Mouse (Mus musculus): ENCODE data around the gene Polr2e. TPM values are rescaled to one million over a fixed set of nuclear protein-coding genes. Genes with fewer than 3 reads are reported as not detected.
"Not testable (repeated sequence)": the region's sequence is repeated elsewhere in the genome, so short reads cannot be mapped to it uniquely, and the experiment has no call there.

Polr2e gene
- polyA plus RNA-seq, 1 experiment from 2014 or later = 157 TPM

GRCm38 (mm10) chr10:80063877-80064650, 24.5 kb upstream of the Polr2e start:
- H3K4me1 ChIP-seq (ENCODE audit: control insufficient read depth, insufficient read depth, low read length) = no peaks in the 10 kb centered on the region
- ATAC-seq (ENCODE audit: low FRiP score, low TSS enrichment) = no peak
- DNase-seq = no peak
- H3K4me3 ChIP-seq (replicated peaks; ENCODE audit: low read depth, low read length) = no peak overlapping the region
- no peaks in the 10 kb centered on the region for H3K9me3 ChIP-seq (ENCODE audit: control insufficient read depth, low read length)
- WGBS = 80% methylated on average over 23 of the region's 23 CpGs
- H3K9ac ChIP-seq (replicated peaks; ENCODE audit: low read length) = no peak overlapping the region
- H3K36me3 ChIP-seq (ENCODE audit: control insufficient read depth, insufficient read depth, low read length) = peaks cover 60% of the 10 kb centered on the region
- H3K27me3 ChIP-seq (ENCODE audit: control insufficient read depth, insufficient read depth, low read length) = no peaks in the 10 kb centered on the region
- no peak overlapping the region for H3K27ac ChIP-seq (replicated peaks; ENCODE audit: low read depth, low read length)
- H3K4me2 ChIP-seq (ENCODE audit: low read length) = no peak overlapping the region

GRCm38 (mm10) chr10:80063104-80063503, 23.5 kb upstream of the Polr2e start:
- Histone ChIP-seq H3K27ac (replicated peaks; ENCODE audit: low read depth, low read length) (peak overlapping the region; percentile 55; the same call in 1 of the 2 replicates), H3K4me1 (ENCODE audit: control insufficient read depth, insufficient read depth, low read length) (no peaks in the 10 kb centered on the region), H3K27me3 (ENCODE audit: control insufficient read depth, insufficient read depth, low read length) (no peaks in the 10 kb centered on the region), H3K4me3 (replicated peaks; ENCODE audit: low read depth, low read length) (no peak overlapping the region), H3K9ac (replicated peaks; ENCODE audit: low read length) (no peak overlapping the region), H3K4me2 (ENCODE audit: low read length) (no peak overlapping the region), H3K36me3 (ENCODE audit: control insufficient read depth, insufficient read depth, low read length) (peaks cover 69% of the 10 kb centered on the region), H3K9me3 (ENCODE audit: control insufficient read depth, low read length) (no peaks in the 10 kb centered on the region)
- ATAC-seq (ENCODE audit: low FRiP score, low TSS enrichment) (0 out of 2 replicates have a peak, but pooled peaks have one; percentile 31), DNase-seq (peak; percentile 23)
- 88% methylated on average over 5 of the region's 5 CpGs for WGBS

- H3K4me3 ChIP-seq (replicated peaks; ENCODE audit: low read depth, low read length) = no peak overlapping the region
- H3K9ac ChIP-seq (replicated peaks; ENCODE audit: low read length) = no peak overlapping the region
- WGBS = 79% methylated on average over 30 of the region's 30 CpGs
- no peak for DNase-seq
- H3K27ac ChIP-seq (replicated peaks; ENCODE audit: low read depth, low read length) = no peak overlapping the region
- H3K9me3 ChIP-seq (ENCODE audit: control insufficient read depth, low read length) = no peaks in the 10 kb centered on the region
- peaks cover 10% of the 10 kb centered on the region; the same call in 1 of the 2 replicates for H3K4me1 ChIP-seq (ENCODE audit: control insufficient read depth, insufficient read depth, low read length)
- no peak overlapping the region for H3K4me2 ChIP-seq (ENCODE audit: low read length)
- ATAC-seq (ENCODE audit: low FRiP score, low TSS enrichment) = no peak
- peaks cover 73% of the 10 kb centered on the region for H3K36me3 ChIP-seq (ENCODE audit: control insufficient read depth, insufficient read depth, low read length)
- H3K27me3 ChIP-seq (ENCODE audit: control insufficient read depth, insufficient read depth, low read length) = no peaks in the 10 kb centered on the region
Observed at GRCm38 (mm10) chr10:80057683-80058326, 18.2 kb upstream of the Polr2e start.

DNA sequence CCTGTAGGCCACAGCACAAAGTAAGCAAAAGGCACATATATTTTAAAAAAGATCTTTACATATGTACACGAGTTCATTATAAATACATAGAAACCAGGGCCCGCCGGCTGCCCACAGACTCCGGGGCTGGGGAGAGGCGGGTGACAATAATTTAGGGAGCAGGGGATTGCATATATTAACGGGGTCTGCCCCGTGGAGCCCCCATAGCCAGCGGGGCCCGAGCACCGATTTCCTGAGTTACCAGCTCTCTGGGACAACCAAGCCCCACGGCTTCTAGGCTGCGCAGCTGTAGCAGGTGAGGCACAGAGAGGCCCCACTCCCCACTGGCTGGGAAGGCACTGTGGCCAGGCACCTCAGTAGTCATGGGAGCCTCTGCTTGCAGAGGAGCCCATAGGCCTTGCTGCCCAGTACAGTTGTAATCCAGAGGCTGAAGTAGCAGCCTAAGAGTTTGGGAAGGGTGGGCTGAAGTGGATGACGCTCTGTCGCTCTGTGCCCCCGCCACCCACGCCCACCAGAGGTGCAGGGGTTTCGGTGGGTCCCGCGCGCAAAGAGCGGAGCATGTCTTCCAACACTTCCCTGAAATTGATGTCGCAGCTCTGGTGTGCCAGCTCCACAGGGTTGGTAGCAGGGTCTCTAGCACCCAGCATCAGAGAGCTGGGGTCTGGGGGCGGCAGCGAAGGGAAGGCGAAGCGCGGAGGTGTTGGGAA, 17.5 kb upstream of the Polr2e start:
- Histone ChIP-seq H3K36me3 (ENCODE audit: control insufficient read depth, insufficient read depth, low read length) (peaks cover 66% of the 10 kb centered on the region), H3K9ac (replicated peaks; ENCODE audit: low read length) (no peak overlapping the region), H3K4me2 (ENCODE audit: low read length) (no peak overlapping the region), H3K9me3 (ENCODE audit: control insufficient read depth, low read length) (no peaks in the 10 kb centered on the region), H3K4me3 (replicated peaks; ENCODE audit: low read depth, low read length) (no peak overlapping the region), H3K27ac (replicated peaks; ENCODE audit: low read depth, low read length) (no peak overlapping the region), H3K27me3 (ENCODE audit: control insufficient read depth, insufficient read depth, low read length) (no peaks in the 10 kb centered on the region), H3K4me1 (ENCODE audit: control insufficient read depth, insufficient read depth, low read length) (peaks cover 10% of the 10 kb centered on the region; the same call in 1 of the 2 replicates)
- 89% methylated on average over 27 of the region's 27 CpGs for WGBS
- ATAC-seq (ENCODE audit: low FRiP score, low TSS enrichment) (no peak), DNase-seq (no peak)

- Histone ChIP-seq H3K4me1 (ENCODE audit: control insufficient read depth, insufficient read depth, low read length) (peaks cover 13% of the 10 kb centered on the region; the same call in 1 of the 2 replicates), H3K27me3 (ENCODE audit: control insufficient read depth, insufficient read depth, low read length) (no peaks in the 10 kb centered on the region), H3K4me2 (ENCODE audit: low read length) (no peak overlapping the region), H3K36me3 (ENCODE audit: control insufficient read depth, insufficient read depth, low read length) (peaks cover 60% of the 10 kb centered on the region), H3K4me3 (replicated peaks; ENCODE audit: low read depth, low read length) (no peak overlapping the region), H3K27ac (replicated peaks; ENCODE audit: low read depth, low read length) (no peak overlapping the region), H3K9me3 (ENCODE audit: control insufficient read depth, low read length) (no peaks in the 10 kb centered on the region), H3K9ac (replicated peaks; ENCODE audit: low read length) (no peak overlapping the region)
- DNase-seq (no peak), ATAC-seq (ENCODE audit: low FRiP score, low TSS enrichment) (no peak)
- 89% methylated on average over 4 of the region's 4 CpGs for WGBS
Observed at GRCm38 (mm10) chr10:80056506-80056905, 16.9 kb upstream of the Polr2e start.

DNA sequence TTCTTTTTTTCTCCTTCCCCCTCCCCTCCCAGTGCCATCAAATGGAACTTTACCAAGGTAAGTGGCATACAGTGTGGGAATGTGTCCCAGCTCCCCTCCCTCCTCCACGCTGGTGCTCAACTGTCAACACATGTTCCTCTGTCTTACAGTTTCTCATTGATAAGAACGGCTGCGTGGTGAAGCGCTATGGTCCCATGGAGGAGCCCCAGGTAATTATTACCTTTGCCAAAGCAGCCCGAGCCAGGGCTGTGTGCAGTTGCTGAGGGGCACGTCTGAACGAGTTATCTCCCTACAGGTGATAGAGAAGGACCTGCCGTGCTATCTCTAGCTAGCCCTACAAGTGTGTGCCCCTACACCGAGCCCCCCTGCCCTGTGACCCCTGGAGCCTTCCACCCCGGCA, 16.3 kb upstream of the Polr2e start:
- no peak overlapping the region for H3K27ac ChIP-seq (replicated peaks; ENCODE audit: low read depth, low read length)
- H3K4me1 ChIP-seq (ENCODE audit: control insufficient read depth, insufficient read depth, low read length) = peaks cover 13% of the 10 kb centered on the region; the same call in 1 of the 2 replicates
- H3K4me3 ChIP-seq (replicated peaks; ENCODE audit: low read depth, low read length) = no peak overlapping the region
- peaks cover 54% of the 10 kb centered on the region for H3K36me3 ChIP-seq (ENCODE audit: control insufficient read depth, insufficient read depth, low read length)
- no peaks in the 10 kb centered on the region for H3K9me3 ChIP-seq (ENCODE audit: control insufficient read depth, low read length)
- DNase-seq (no peak), ATAC-seq (ENCODE audit: low FRiP score, low TSS enrichment) (no peak)
- no peak overlapping the region for H3K4me2 ChIP-seq (ENCODE audit: low read length)
- no peak overlapping the region for H3K9ac ChIP-seq (replicated peaks; ENCODE audit: low read length)
- no peaks in the 10 kb centered on the region for H3K27me3 ChIP-seq (ENCODE audit: control insufficient read depth, insufficient read depth, low read length)
- 93% methylated on average over 9 of the region's 10 CpGs for WGBS

GRCm38 (mm10) chr10:80055364-80055763, 15.8 kb upstream of the Polr2e start:
- WGBS = 84% methylated on average over 5 of the region's 5 CpGs
- no peak overlapping the region for H3K27ac ChIP-seq (replicated peaks; ENCODE audit: low read depth, low read length)

GRCm38 (mm10) chr10:80054911-80055310, 15.3 kb upstream of the Polr2e start:
- WGBS = 15% methylated on average over 3 of the region's 3 CpGs

More at GRCm38 (mm10) chr10:80055364-80055763, 15.8 kb upstream of the Polr2e start:
- peak overlapping the region; percentile 83 for H3K4me3 ChIP-seq (replicated peaks; ENCODE audit: low read depth, low read length)
- peak overlapping the region; percentile 96; the same call in 1 of the 2 replicates for H3K9ac ChIP-seq (replicated peaks; ENCODE audit: low read length)
- peak overlapping the region; percentile 83 for H3K4me2 ChIP-seq (ENCODE audit: low read length)
- peaks cover 49% of the 10 kb centered on the region for H3K36me3 ChIP-seq (ENCODE audit: control insufficient read depth, insufficient read depth, low read length)
- no peaks in the 10 kb centered on the region for H3K9me3 ChIP-seq (ENCODE audit: control insufficient read depth, low read length)
- DNase-seq (no peak), ATAC-seq (ENCODE audit: low FRiP score, low TSS enrichment) (no peak)
- H3K27me3 ChIP-seq (ENCODE audit: control insufficient read depth, insufficient read depth, low read length) = no peaks in the 10 kb centered on the region
- H3K4me1 ChIP-seq (ENCODE audit: control insufficient read depth, insufficient read depth, low read length) = peaks cover 13% of the 10 kb centered on the region; the same call in 1 of the 2 replicates

More at GRCm38 (mm10) chr10:80054911-80055310, 15.3 kb upstream of the Polr2e start:
- ATAC-seq (ENCODE audit: low FRiP score, low TSS enrichment); H3K27me3 ChIP-seq (ENCODE audit: control insufficient read depth, insufficient read depth, low read length); DNase-seq; H3K27ac ChIP-seq (replicated peaks; ENCODE audit: low read depth, low read length); H3K9me3 ChIP-seq (ENCODE audit: control insufficient read depth, low read length): not testable (repeated sequence)
- Histone ChIP-seq H3K36me3 (ENCODE audit: control insufficient read depth, insufficient read depth, low read length) (peaks cover 44% of the 10 kb centered on the region), H3K9ac (replicated peaks; ENCODE audit: low read length) (peak overlapping the region; percentile 96), H3K4me1 (ENCODE audit: control insufficient read depth, insufficient read depth, low read length) (peaks cover 13% of the 10 kb centered on the region; the same call in 1 of the 2 replicates), H3K4me2 (ENCODE audit: low read length) (peak overlapping the region; percentile 83), H3K4me3 (replicated peaks; ENCODE audit: low read depth, low read length) (peak overlapping the region; percentile 83)
